Mouse (Mus musculus) olfactory bulb, adult 2 months (tissue): ENCODE measurements at regions not wholly inside any gene's neighbourhood (a gene's known extent, or its start where the extent isn't known, plus 50 kb on each side); places are given as distances from the start of the nearest gene placed in this dataset.

Experiments used
- CTCF ChIP-seq: fragments of 200-500 bp; IDR thresholded peaks from 2 replicates; pipeline ENCODE4 v1.5.1; 2012; ENCODE audit warnings: low read depth, mild to moderate bottlenecking, low read length, moderate library complexity; ENCODE audit not compliant: insufficient read depth
- POLR2A ChIP-seq: fragments of 200-500 bp; IDR thresholded peaks from 2 replicates; pipeline ENCODE4 v1.6.1; 2012; ENCODE audit warnings: mild to moderate bottlenecking, low read depth, low read length, moderate library complexity; ENCODE audit not compliant: insufficient read depth

GRCm38 (mm10) chr1:193518840-193519239 is 148.7 kb upstream of the Camk1g start:
- TF ChIP-seq CTCF (no peak), POLR2A (no peak)
